7 mouse cellular contexts compared by ENCODE assay signal in the genomic region with DNA sequence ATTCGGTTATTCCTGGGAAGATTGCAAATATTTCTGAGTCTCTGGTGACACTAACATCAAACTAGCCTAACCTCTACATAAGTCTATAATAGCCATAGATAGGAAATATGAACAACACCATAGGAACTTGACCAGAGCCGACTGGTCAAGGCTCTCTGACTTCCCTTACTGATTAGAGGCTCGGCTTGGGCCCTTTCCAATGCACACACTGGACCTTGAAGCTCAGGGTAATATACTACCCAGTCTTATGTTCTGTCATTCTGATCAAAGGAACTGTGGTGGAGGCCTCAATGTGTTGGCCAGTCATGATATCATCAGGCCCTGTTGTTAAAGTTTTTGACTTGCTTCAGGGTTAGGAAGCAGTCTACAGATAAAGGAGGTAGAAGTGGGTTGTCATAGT.
"Had no signal": no experiment of that assay in that cellular context is flagged by ENCODE, and none has a peak within 500 bp of the region (broad histone marks: within the 10 kb centered on the region; RNA-seq: fewer than 3 reads in every experiment).

No protein-coding gene starts in this region.

- DNase-seq: kidney, adult 2 months; kidney, postnatal 25 days; layer of hippocampus, adult 9-11 months; liver, embryonic 13.5 days; lung, adult 2 months; lung, postnatal 14 days; thymus, postnatal 25 days had no signal
